Mouse (Mus musculus) liver, embryonic 14.5 days (tissue): Measurements from ENCODE around the gene Gkn3. TPM values are rescaled to one million over a fixed set of nuclear protein-coding genes. Genes with fewer than 3 reads are reported as not detected.

Experiments
- ATAC-seq: fragments of 200-750 bp; cut with Nextera tagmentation; 2 replicates; pipeline ENCODE4 v1.8.0; 2017; ENCODE audit warnings: moderate number of reproducible peaks, mild to moderate bottlenecking, moderate library complexity; ENCODE audit not compliant: insufficient read depth
- DNase-seq, 3 experiments: peaks; one replicate each; pipeline ENCODE4 v3.0.0-alpha.2; 2012 to 2013; ENCODE audit warnings: low read depth in 3 of 3, low spot score in 3 of 3
- H3K27ac ChIP-seq: fragments of 300-500 bp; sonication (generic); 2 replicates; pipeline ENCODE4 v1.5.1; 2014; ENCODE audit warnings: moderate library complexity, mild to moderate bottlenecking, control low read depth, inconsistent platforms
- H3K27me3 ChIP-seq: fragments of 300-500 bp; sonication (generic); 2 replicates; pipeline ENCODE4 v1.6.1; 2014; ENCODE audit warnings: mild to moderate bottlenecking, low read length, moderate library complexity; ENCODE audit not compliant: control insufficient read depth, insufficient read depth
- H3K36me3 ChIP-seq: fragments of 300-500 bp; sonication (generic); replicated peaks from 2 replicates; pipeline ENCODE4 v1.6.1; 2014; ENCODE audit warnings: low read depth; ENCODE audit not compliant: control insufficient read depth, insufficient read depth
- H3K4me1 ChIP-seq, 2 experiments: fragments of 200-500 bp in 1 of 2; fragments of 300-500 bp in 1 of 2; sonication (generic) in 1 of 2; replicated peaks; 2 replicates each; pipeline ENCODE4 v1.6.1; 2012 to 2014; ENCODE audit warnings: antibody characterized with exemption in 1 of 2, inconsistent platforms in 1 of 2, low read length in 1 of 2; ENCODE audit not compliant: control insufficient read depth in 2 of 2, insufficient read depth in 2 of 2
- H3K4me2 ChIP-seq: fragments of 300-500 bp; sonication (generic); 2 replicates; pipeline ENCODE4 v1.6.1; 2014; ENCODE audit warnings: low read depth, mild to moderate bottlenecking, control low read depth, moderate library complexity
- H3K4me3 ChIP-seq, 2 experiments: fragments of 200-500 bp in 1 of 2; fragments of 300-500 bp in 1 of 2; sonication (generic) in 1 of 2; 2 replicates each; pipeline ENCODE4 v1.5.1; 2012 to 2014; ENCODE audit warnings: low read depth in 2 of 2, low read length in 2 of 2, mild to moderate bottlenecking in 2 of 2, control low read depth in 1 of 2, inconsistent platforms in 1 of 2, moderate library complexity in 1 of 2; ENCODE audit not compliant: insufficient read depth in 1 of 2
- H3K9ac ChIP-seq: fragments of 300-500 bp; sonication (generic); replicated peaks from 2 replicates; pipeline ENCODE4 v1.6.1; 2014; ENCODE audit warnings: mild to moderate bottlenecking, control low read depth, moderate library complexity
- H3K9me3 ChIP-seq: fragments of 300-500 bp; sonication (generic); 2 replicates; pipeline ENCODE4 v1.6.1; 2016; ENCODE audit warnings: low read length, mixed read lengths; ENCODE audit not compliant: control insufficient read depth
- CTCF ChIP-seq: IDR thresholded peaks from 2 replicates; pipeline ENCODE4 v1.5.1; 2016; ENCODE audit warnings: antibody characterized with exemption, low read depth, control low read depth
- EP300 ChIP-seq: IDR thresholded peaks from 2 replicates; pipeline ENCODE4 v1.6.1; 2016; ENCODE audit warnings: antibody characterized with exemption, low read depth
- WGBS: fragments of 180-500 bp; shearing (Covaris S2); extraction: QIAGEN DNeasy Blood & Tissue Kit; methylation state at CpG from one replicate; pipeline ENCODE4 v1.1.7; 2014; ENCODE audit not compliant: insufficient replicate concordance; 5-methylcytosine and 5-hydroxymethylcytosine counted together
- polyA plus RNA-seq, 2 experiments: library from polyadenylated mRNA; depleted of rRNA in 1 of 2; stranded (reverse) in 1 of 2; unstranded in 1 of 2; fragments of >200 nt; fragmentation: Nextera tagmentation in 1 of 2; extraction: Ambion mirVana in 1 of 2; gene quantifications; 2 replicates each; pipeline versions ENCODE4 v1.2.1 to v1.2.3; 2012 to 2014

Gene Gkn3
- polyA plus RNA-seq, 2 experiments, result 0.03 TPM; not detected in 1

- Histone ChIP-seq H3K4me1 (no peaks in the 10 kb centered on the region), H3K4me2 (peak overlapping the region; percentile 59; the same call in 1 of the 2 replicates), H3K9me3 (no peaks in the 10 kb centered on the region), H3K36me3 (no peaks in the 10 kb centered on the region), H3K9ac (no peak overlapping the region), H3K4me3 (peak overlapping the region in 1 of 2 experiments; percentile 46; a peak in 1 of 4 replicates), H3K27me3 (peaks cover 20% of the 10 kb centered on the region), H3K27ac (no peak overlapping the region)
- TF ChIP-seq CTCF (no peak), EP300 (no peak)
- ATAC-seq, result no peak
- WGBS, result 21% methylated on average over 11 of the region's 11 CpGs
- no peak for DNase-seq
These were observed 54.2 kb downstream of the Gkn3 start for GRCm38 (mm10) chr6:87334361-87335090.

Other genes starting within 250 kb of the Gkn3 start
- 0.42 and 0.75 TPM in 2 replicates for gene Antxr1, start 53.1 kb downstream of the Gkn3 start, polyA plus RNA-seq (2012; rRNA removed)
- 0.27 and 0.40 TPM in 2 replicates for gene Antxr1, start 53.1 kb downstream of the Gkn3 start, polyA plus RNA-seq (2014; fragmentation: Nextera tagmentation; extraction: Ambion mirVana)
- not detected in 2 replicates for gene Gkn1, start 38.0 kb downstream of the Gkn3 start, polyA plus RNA-seq (2012; rRNA removed)
- gene Gkn1, start 38.0 kb downstream of the Gkn3 start, polyA plus RNA-seq (2014; fragmentation: Nextera tagmentation; extraction: Ambion mirVana), result not detected in 2 replicates
- not detected in 2 replicates for gene Gkn2, start 15.6 kb downstream of the Gkn3 start, polyA plus RNA-seq (2012; rRNA removed)
- gene Gkn2, start 15.6 kb downstream of the Gkn3 start, polyA plus RNA-seq (2014; fragmentation: Nextera tagmentation; extraction: Ambion mirVana), result not detected in 2 replicates
- 0.60 and 0.65 TPM in 2 replicates for gene Bmp10, start 40.1 kb upstream of the Gkn3 start, polyA plus RNA-seq (2012; rRNA removed)
- gene Bmp10, start 40.1 kb upstream of the Gkn3 start, polyA plus RNA-seq (2014; fragmentation: Nextera tagmentation; extraction: Ambion mirVana), result 0.15 and 0.18 TPM in 2 replicates
- 1.2 and 1.5 TPM in 2 replicates for gene Arhgap25, start 144.3 kb upstream of the Gkn3 start, polyA plus RNA-seq (2012; rRNA removed)
- 2.3 and 2.6 TPM in 2 replicates for gene Arhgap25, start 144.3 kb upstream of the Gkn3 start, polyA plus RNA-seq (2014; fragmentation: Nextera tagmentation; extraction: Ambion mirVana)
- 2.9 TPM in 2 replicates for gene Prokr1, start 201.8 kb upstream of the Gkn3 start, polyA plus RNA-seq (2012; rRNA removed)
- 4.6 and 4.9 TPM in 2 replicates for gene Prokr1, start 201.8 kb upstream of the Gkn3 start, polyA plus RNA-seq (2014; fragmentation: Nextera tagmentation; extraction: Ambion mirVana)